Mouse (Mus musculus) megakaryocyte-erythroid progenitor cell, adult 5-6 weeks (primary cell): Measurements from ENCODE around the gene Vac14. TPM values are rescaled to one million over a fixed set of nuclear protein-coding genes. Genes with fewer than 3 reads are reported as not detected.

Source experiments
- ATAC-seq: replicated peaks from 2 replicates; pipeline ENCODE4 v1.8.0; 2016; ENCODE audit warnings: mild to moderate bottlenecking, inconsistent platforms; ENCODE audit not compliant: severe bottlenecking, poor library complexity, low FRiP score, low TSS enrichment
- total RNA-seq, 2 experiments: library from RNA; stranded (forward) in 1 of 2; stranded (reverse) in 1 of 2; fragments of 200-1000, 215-1000 nt in 1 of 2; fragments of >200 nt in 1 of 2; fragmentation: Nextera tagmentation in 1 of 2; gene quantifications; 2 replicates each; pipeline ENCODE4 v1.2.3; 2014 to 2017

Vac14 gene
- total RNA-seq, 2 experiments from 2014 or later = 23.7 to 53.9 TPM

DNA sequence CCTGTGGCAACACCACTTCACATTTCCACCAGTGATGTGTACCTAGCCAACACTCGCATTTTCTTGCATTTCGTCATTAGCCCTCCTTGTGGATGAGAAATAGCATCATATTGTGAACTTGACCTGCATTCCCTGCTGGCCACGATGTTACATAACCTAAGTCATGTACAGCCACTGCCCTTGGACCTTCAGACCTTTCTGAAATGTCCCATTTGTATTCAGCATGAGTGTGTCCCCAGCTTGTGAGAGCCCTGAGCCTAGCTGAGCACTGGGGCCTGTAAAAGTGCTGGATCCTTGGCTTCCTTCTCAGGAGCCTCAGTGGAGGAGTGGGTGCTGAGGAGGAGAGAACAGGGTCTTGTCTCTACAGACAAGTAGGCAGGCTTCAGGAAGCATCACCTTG lies 27.0 kb downstream of the Vac14 start:
- ATAC-seq = no peak

DNA sequence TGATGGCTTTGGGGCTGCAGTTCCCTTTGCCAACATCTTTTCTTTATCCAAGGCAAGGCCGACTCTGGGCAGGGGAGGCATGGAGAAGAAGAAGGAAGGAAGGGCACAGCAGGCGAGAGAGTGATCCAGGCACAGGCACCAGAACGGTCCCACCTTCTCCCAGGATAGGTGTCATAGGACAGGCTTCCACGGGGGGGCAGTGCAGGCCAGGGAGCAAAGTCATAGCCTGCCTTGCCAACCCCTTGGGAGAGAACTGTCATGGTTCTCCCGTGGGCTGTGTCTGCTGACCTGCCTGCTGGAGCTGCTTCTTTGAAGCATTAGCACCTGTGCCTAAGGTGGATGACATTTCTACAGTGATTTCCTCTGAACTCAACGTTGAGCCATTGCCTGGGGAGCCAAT lies 27.7 kb downstream of the Vac14 start:
- ATAC-seq = peak; percentile 87

DNA sequence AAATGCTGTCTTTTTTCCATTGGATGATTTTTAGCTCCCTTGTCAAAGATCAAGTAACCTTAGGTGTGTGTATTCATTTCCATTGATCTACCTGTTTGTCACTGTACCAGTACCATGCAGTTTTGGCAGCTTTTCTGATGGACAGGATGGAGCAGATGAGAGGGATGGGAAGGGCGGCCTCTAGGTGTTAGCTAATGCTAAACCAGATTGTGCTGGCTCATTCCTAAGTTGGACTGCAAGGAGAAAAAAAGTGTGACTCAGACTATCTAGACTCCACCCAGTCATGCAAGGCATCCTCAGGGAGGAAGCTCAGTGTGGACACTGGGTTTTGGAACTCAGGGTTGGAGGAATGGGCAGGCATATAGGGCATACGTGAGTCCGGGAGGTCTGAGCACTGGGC lies 30.2 kb downstream of the Vac14 start:
- ATAC-seq = no peak

DNA sequence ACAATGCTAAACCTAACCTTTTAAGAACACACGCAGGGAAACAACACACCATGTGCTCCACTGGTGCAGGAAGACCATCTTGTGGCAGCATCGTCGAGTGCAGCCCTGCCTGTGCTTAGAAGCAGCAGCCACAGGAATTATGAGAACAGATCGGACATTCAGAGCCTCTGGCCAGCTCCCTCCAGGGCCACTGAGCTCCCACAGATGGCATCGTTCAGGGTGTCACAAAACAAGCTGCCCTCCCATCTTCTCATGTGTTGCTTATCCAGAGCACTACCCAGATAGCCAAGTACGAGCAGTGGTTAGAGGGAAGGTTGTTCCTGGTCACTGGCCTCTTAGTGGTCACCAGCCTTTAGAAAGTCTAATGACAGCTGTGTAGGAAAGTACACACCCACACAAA lies 30.9 kb downstream of the Vac14 start:
- no peak for ATAC-seq

DNA sequence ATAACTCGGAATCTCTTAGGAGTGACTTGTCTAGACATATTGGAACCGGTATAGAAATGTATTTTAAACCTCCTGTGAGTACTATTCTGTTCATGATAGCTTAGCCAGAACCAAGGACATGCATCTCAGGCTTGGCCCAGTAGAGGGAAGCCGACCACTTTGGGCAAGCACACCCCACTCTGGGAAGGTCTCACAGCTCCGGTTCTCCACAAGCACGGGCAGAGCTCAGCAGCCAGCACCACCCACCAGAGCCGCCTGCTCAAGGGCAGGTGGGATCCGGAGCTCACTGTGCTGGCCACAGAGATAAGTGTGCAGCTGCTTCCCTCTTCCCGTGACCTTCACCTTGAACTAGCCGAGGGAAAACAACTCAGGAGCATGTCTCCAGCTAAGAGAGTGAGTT lies 32.5 kb downstream of the Vac14 start:
- ATAC-seq = no peak

DNA sequence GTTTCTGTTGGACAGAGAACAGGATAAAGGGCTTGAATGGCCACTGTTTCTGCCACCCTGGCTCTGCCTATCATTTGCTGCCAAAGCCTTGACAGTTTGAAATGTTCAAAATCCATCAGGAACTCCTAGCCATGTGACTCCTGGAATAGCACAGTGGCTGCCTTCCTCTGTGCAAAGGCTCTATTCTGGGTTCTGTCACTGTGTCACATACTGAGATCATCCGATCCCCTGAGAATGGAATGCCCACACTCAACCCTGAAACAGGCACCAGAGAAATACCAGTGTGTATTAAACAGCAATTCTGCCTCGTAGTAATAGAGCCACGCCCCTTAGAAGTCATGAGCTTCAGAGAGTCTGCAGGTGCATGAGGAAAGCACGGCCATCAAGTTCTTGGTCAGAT lies 33.5 kb downstream of the Vac14 start:
- no peak for ATAC-seq

DNA sequence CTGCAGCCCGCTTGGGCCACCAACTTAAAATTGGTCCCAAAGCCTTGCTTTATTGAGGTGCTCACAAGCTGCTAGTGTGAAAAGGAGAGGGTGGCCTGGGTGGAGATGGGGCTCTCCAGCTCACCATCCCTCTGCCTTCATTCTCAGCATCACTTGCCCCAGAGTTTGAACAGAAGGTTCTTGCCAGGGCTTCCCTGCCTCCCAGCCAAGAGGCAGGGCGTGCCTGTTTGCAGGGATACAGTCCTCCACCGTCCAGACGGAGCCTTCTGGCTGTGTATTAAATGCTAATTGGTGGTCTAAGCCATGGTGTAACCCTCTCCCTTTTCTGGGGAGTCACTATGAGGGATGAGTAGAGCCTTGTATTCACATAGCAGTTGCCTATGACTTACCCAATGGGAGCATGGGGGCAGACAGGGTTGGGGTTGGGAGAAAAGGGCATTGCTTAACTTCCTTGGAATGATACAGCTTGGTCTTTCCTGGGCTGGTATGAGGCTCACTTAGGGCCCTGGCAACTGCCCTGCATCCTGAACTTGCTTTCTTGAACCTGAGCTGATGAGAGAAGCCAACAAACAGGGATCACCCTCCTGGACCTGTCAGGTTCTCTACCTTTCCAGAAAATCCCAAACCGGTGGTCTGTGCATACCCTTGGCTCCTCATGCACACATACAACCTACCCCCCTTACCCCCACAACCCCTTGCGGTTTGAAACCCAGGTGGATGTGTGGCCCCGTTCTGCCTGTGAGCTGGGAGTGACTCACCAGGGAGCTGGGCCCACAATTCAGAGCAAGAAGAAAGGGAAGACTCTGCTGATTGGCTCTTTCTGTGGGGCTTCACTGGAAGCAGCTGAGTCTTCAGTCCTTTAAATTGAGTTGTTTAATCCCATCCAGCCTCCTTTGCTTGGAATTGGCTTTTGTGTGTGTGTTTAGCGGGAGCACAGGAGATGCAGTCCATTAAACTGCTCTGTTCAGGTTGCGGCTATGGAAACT lies 36.0 kb downstream of the Vac14 start:
- no peak for ATAC-seq

DNA sequence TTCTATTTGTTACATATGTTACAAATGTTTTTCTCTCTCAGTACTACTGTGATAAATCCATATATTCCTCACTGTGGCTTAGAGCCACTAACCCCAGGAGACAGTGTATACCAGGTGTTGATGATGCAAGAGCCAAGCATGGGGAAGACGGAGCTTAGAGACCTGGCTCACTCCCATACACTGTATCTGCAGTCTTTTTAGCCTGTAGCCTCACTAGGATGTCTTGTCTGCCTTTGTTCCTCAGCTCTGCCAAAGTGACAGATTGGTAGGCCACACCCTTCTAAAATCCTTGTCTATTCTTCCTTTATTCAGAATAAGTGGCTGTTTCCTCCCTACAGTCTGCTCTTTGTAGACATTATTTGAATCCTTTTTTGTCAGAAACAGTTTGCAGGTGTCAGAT lies 37.4 kb downstream of the Vac14 start:
- no peak for ATAC-seq

DNA sequence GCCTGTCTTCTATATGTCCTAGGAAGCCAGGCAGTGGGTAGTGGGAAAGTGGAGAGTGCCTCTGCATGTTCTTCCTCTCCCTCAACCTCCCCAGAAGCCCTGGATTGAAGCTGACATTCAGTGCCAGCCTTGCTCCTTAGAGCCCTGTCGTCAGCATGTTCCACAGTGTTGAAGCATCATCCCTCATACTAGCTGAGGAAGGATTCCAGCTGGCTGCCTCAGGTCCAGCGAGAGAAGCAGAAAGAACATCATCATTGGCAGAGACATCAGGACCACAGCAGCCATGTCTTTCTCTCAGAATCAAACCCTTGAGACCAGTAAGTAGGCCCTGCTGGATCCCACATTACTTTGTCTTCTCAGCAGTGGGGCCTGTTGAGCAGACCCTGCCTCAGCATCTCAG lies 39.3 kb downstream of the Vac14 start:
- ATAC-seq = no peak

DNA sequence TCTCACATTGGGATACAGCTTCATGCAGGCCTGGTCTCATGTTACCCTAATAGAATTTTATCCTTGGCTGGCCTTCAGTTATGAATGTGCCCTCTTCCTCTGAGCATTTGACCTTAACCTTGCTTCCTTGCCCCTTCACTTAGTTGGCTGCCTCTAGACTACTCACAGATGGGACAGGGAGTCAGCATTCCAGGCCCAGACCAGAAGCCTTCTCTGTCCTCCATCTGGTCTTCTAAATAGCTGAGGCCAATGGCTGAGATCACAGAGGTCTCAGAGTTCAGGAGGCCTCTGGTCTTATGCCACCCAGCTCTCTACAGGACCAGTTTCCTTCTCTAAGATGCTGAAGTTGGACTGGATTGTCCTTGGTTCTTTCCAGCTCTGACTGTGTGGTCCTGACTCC lies 41.7 kb downstream of the Vac14 start:
- ATAC-seq = no peak

DNA sequence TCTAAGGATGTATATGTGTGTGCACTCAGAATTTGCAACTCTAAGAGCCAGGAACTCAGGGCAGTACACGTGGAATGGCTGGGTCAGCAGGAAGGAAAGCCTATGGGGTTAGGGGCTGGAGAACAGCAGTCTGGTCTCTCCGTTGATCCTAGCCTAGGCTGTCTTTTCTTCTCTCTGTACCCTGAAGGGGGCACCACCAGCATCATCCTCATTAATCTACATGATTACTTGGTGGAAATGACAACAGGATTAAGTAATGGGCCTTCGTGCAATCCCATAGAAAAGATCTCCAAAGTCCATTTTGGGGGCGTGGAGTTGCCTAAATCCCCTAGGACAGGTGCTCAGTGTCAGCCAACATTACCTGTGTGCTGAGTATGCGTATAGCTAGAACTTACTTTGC lies 44.2 kb downstream of the Vac14 start:
- no peak for ATAC-seq

DNA sequence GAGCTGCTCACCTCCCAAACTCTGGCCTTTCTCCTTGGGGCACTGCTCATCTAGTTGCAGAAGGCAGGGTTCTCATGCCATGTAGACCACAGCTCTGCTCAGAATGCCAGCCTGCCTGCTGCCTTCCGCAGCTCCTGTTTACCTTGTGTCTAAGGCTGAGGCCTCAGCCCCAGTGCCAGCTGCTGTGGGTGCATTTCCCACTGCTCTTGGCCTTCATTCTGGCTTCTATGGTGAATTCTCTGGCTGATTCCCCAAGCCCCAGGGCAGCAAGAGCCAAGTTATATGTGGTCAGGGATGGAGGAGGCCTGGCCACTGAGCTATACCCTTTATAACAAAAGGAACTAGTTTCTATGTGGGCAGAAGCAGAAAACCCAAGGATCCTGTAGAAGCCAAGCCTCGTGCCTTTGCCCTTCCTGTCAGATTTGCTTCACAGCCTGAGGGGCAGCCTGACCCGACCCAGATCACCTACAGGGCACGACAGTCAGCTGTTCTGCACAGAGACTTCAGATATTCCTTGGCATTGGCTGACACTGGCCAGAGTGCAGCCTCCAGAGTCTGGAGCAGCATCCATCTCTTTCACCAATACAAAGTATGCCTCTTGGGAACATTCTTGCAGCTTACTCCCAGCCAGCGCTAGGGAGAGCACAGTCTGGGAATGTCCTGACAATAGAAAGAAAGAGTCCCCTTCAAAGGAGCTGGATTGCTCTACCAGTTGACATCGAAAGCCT lies 44.8 kb downstream of the Vac14 start:
- ATAC-seq = no peak

DNA sequence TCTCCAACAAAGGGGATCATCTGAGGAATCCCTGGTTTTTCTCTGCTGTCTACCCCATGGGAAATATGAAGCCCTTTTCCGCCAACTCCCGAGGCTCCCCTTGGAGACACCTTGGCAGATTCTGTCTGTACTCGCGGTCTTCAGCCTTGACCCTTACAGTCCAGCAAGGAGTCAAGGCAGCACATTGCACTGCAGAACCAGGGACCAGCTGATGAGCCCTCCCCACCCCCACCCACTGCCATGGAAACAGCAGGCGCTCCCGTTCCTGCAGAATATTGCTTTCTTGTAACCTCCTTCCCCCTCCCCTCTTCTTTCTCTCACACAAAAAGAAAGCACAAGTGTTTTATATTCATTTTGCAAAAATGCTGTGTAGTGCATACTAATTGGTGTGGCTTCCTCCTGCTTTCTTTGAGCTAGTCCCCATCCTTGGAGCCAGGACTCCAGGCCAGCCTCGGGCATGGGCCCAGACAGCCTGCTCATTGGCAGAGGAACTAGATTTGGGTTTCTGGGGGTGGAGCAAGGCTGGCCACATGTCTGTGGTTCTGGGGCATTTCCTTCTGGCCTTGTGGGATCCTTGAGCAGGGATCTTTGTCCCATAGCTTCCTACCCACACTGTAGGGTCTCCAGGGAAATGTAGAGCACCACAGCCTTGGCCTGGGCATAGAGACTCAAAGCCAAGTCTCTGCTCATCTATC lies 46.0 kb downstream of the Vac14 start:
- ATAC-seq = no peak

DNA sequence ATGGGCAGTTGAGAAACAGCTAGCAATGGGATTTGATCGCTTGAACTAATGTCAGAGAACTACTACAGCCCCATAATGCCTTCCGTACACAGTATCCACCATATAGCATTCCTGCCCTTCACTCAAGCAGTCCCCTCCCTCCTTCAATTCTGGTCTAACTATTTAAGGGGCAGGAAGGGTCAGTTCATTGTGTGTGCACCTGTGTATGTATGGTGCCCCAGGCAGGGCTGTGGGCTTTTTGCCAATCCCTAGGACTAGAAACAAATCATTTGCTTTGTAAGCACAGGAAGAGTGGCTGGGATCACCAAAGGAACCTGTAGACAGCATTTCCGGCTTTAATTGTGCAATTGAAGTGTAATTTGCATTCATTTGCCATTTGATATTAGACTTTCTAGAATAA lies 46.6 kb downstream of the Vac14 start:
- no peak for ATAC-seq

DNA sequence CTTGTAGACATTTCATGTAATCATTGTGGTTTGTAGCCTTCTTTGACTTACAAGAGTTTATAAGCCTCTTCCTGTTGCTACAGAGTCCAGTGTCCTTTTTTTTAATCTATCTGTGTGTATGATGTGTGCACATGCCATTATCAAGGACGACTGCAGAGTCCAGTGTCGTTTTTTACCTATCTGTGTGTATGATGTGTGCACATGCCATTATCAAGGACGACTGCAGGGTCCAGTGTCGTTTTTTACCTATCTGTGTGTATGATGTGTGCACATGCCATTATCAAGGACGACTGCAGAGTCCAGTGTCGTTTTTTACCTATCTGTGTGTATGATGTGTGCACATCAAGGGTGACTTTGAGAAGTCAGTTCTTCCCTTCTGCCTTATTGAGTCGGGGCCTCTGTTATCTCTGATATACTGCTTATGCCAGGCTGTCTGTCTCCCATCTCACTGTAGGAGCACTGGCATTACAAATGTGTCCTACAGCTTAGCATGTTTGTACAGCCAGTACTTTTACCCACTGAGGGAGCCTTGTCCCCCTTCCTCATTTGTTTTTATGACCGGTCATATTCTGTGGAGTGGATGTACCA lies 49.3 kb downstream of the Vac14 start:
- ATAC-seq = 0 out of 2 replicates have a peak, but pooled peaks have one; percentile 11

DNA sequence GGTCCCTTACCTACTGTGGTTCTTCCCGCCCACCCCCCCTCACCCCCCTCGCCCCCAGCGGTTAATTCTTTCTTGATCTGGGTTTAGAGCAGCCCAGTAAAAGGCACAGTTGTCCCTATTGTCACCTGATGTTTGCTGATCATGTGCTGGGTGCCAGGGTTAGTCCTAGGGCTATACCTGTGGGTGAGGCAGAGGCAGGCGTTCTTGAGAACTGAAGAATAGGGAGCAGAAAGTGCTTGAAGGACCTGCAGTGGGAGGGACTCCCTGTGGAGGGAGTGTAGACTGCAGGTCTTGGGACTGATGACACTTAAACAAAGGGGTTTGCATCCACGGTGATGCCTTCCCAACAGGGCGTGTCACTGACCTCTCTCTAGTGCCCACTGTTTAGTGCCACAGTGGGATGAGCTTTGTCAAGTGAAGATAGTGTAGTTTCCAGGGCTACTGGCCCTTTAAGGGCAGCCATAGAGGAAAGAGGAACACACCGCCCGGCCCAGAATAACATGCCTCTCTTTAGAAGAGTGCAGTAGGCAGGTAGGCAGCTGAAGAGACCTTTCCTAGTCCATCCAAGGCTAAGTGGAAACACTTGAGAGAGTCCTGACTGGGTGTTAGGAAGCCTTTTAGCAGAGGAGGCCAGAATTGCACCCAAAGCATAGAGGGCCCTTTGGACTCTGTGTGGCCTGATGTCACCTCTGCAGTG lies 51.7 kb downstream of the Vac14 start:
- no peak for ATAC-seq

DNA sequence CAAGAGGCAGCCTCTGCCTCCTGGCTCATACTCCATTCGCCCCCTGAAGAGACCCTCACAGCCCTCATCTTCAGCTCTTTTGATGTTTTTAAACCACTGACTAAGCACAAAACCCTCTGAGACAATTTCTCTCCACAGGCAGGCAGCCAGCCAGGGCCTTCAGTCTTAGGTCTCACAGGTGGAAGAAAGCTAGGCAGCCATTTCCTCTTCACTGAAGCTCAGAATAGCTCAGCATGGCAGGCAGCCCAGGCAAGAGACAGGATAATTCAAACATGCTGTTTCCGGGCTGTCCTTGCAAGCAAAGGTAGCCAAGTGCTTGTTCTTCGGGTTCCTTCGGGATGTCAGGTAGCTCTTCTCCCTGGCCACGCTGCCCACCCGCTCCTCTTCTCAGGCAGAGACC lies 52.9 kb downstream of the Vac14 start:
- no peak for ATAC-seq

DNA sequence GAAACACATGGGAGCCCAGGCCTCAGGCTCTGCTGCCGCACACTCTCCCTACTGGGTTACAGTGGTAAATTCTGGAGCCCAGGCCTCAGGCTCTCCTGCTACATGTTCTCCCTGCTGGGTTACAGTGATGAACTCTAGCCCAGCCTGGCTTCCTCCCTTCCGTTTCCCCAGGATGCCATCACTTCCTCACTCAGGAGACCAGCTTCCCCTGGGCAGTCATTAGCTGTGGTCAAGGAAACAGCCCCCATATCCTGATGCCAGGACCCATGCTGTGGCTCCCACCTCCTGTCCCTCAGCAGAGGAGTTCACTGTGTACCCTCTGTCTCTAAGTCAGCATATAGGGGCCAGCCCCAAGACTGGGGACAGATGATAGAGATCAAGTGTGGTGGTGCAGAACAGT lies 53.7 kb downstream of the Vac14 start:
- ATAC-seq = no peak

DNA sequence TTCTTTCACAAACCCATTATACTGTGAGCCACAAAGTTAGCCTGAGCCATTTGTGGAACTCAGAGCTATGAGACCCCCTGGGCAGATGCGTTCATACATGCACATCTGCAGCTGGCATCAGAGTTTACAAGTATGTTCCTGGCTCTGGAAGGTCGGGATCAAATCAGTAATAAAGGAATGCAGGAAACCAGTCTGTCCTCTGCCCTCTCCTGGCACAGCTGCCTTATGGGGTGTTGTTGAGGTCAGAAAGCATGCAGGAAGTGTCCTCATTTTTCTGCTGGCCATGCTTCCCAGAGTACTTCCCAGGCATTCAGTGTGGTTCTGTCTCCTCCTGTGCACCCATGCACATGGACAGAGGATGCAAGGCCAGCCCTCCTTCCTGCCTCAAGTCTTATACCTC lies 54.8 kb downstream of the Vac14 start:
- ATAC-seq = no peak
